In the genomic region with DNA sequence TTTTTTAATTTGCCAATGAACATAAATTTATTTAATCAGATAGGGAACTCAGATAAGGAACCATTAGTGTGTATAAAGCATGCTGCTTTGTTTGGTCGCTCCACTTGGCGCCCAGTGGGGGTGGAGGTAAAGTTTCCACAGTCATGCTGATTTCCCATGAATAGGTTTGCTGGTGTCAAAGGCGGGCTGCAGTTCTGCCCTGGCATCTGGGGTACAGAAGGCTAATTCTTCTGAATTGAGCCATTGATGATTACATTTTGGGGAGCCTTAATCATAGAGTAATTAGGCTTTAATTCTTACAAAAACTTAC, we compare ENCODE assay signal across 9 mouse cellular contexts.
A peak's percentile ranks its signal among the peaks of the same experiment; 100 is the strongest.
DNase-seq lines count a peak whose midpoint lies in the region; ATAC-seq and TF ChIP-seq lines count a peak whose summit lies in the region.
"Had no signal": no experiment of that assay in that cellular context is flagged by ENCODE, and none has a peak within 500 bp of the region (broad histone marks: within the 10 kb centered on the region; RNA-seq: fewer than 3 reads in every experiment).

No protein-coding gene starts in this region.

- DNase-seq in kidney, adult 11 months = no peak
- peak; percentile 70 for DNase-seq in embryo, embryonic 11 days
- peak; percentile 9 for DNase-seq in midbrain, postnatal 0 days (ENCODE audit: low spot score)
- DNase-seq in cerebellum, adult 9-10 months = no peak
- DNase-seq in urinary bladder, adult 18-20 months (ENCODE audit: low spot score in 2 of 2) = no peak

- peak overlapping the region; percentile 14 for H3K4me2 ChIP-seq in kidney, embryonic 16.5 days (replicated peaks; ENCODE audit: low read depth, low read length)
- H3K4me2 ChIP-seq in hindbrain, embryonic 12.5 days (replicated peaks) = peak overlapping the region; percentile 43
- H3K4me2 ChIP-seq in midbrain, postnatal 0 days (ENCODE audit: low read depth, low read length, poor library complexity, severe bottlenecking) = peak overlapping the region; percentile 43
- no peak overlapping the region for H3K4me2 ChIP-seq in intestine, embryonic 15.5 days (replicated peaks)

- H3K4me3 ChIP-seq in kidney, embryonic 16.5 days (ENCODE audit: low read length) = no peak overlapping the region
- H3K4me3 ChIP-seq in hindbrain, embryonic 12.5 days = no peak overlapping the region
- H3K4me3 ChIP-seq in midbrain, postnatal 0 days (ENCODE audit: low read depth, low read length) = peak overlapping the region; percentile 13; the same call in 1 of the 2 replicates
- no peak overlapping the region for H3K4me3 ChIP-seq in intestine, embryonic 15.5 days (replicated peaks)
- H3K4me3 ChIP-seq: left cerebral cortex, adult 2 months had no signal

- no peaks in the 10 kb centered on the region for H3K27me3 ChIP-seq in kidney, embryonic 16.5 days (ENCODE audit: insufficient read depth, low read length)
- H3K27me3 ChIP-seq in hindbrain, embryonic 12.5 days = no peaks in the 10 kb centered on the region
- no peaks in the 10 kb centered on the region for H3K27me3 ChIP-seq in midbrain, postnatal 0 days (ENCODE audit: insufficient read depth, low read length)
- H3K27me3 ChIP-seq in intestine, embryonic 15.5 days (replicated peaks) = no peaks in the 10 kb centered on the region

- ATAC-seq in kidney, embryonic 16.5 days (ENCODE audit: low FRiP score, low TSS enrichment) = no peak; the same call in 1 of the 2 replicates
- ATAC-seq in hindbrain, embryonic 12.5 days (ENCODE audit: low FRiP score) = peak; percentile 89
- no peak for ATAC-seq in midbrain, postnatal 0 days (ENCODE audit: low FRiP score)
- no peak for ATAC-seq in intestine, embryonic 15.5 days

- H3K9ac ChIP-seq in kidney, embryonic 16.5 days (replicated peaks; ENCODE audit: low read length) = no peak overlapping the region
- no peak overlapping the region for H3K9ac ChIP-seq in hindbrain, embryonic 12.5 days
- no peak overlapping the region for H3K9ac ChIP-seq in midbrain, postnatal 0 days (replicated peaks; ENCODE audit: low read length, poor library complexity, severe bottlenecking)
- H3K9ac ChIP-seq in intestine, embryonic 15.5 days = no peak overlapping the region

- no peaks in the 10 kb centered on the region for H3K9me3 ChIP-seq in kidney, embryonic 16.5 days (ENCODE audit: low read length)
- no peaks in the 10 kb centered on the region for H3K9me3 ChIP-seq in hindbrain, embryonic 12.5 days (replicated peaks)
- H3K9me3 ChIP-seq in midbrain, postnatal 0 days (ENCODE audit: low read length) = no peaks in the 10 kb centered on the region
- no peaks in the 10 kb centered on the region for H3K9me3 ChIP-seq in intestine, embryonic 15.5 days

- WGBS in kidney, embryonic 16.5 days = 15% methylated on average over 3 of the region's 3 CpGs
- WGBS in hindbrain, embryonic 12.5 days = 2% methylated on average over 3 of the region's 3 CpGs
- 8% methylated on average over 3 of the region's 3 CpGs for WGBS in midbrain, postnatal 0 days
- WGBS in intestine, embryonic 15.5 days = 39% methylated on average over 3 of the region's 3 CpGs

- no peaks in the 10 kb centered on the region for H3K4me1 ChIP-seq in kidney, embryonic 16.5 days (ENCODE audit: insufficient read depth, low read length)
- peaks cover 6% of the 10 kb centered on the region; the same call in 1 of the 2 replicates for H3K4me1 ChIP-seq in hindbrain, embryonic 12.5 days
- H3K4me1 ChIP-seq in midbrain, postnatal 0 days (ENCODE audit: insufficient read depth, low read length) = no peaks in the 10 kb centered on the region
- H3K4me1 ChIP-seq in intestine, embryonic 15.5 days (replicated peaks) = no peaks in the 10 kb centered on the region

- TF ChIP-seq CTCF in midbrain, postnatal 0 days (IDR thresholded peaks at IDR 0.05) = no peak

- H3K27ac ChIP-seq in kidney, embryonic 16.5 days (ENCODE audit: low read length) = no peak overlapping the region
- H3K27ac ChIP-seq in hindbrain, embryonic 12.5 days = no peak overlapping the region
- H3K27ac ChIP-seq in midbrain, postnatal 0 days (ENCODE audit: low read depth, low read length) = no peak overlapping the region
- H3K27ac ChIP-seq in intestine, embryonic 15.5 days = no peak overlapping the region
- H3K27ac ChIP-seq: left cerebral cortex, adult 2 months had no signal

- H3K36me3 ChIP-seq in kidney, embryonic 16.5 days (ENCODE audit: insufficient read depth, low read length) = no peaks in the 10 kb centered on the region
- no peaks in the 10 kb centered on the region for H3K36me3 ChIP-seq in hindbrain, embryonic 12.5 days
- H3K36me3 ChIP-seq in midbrain, postnatal 0 days (ENCODE audit: insufficient read depth, low read length) = no peaks in the 10 kb centered on the region
- H3K36me3 ChIP-seq in intestine, embryonic 15.5 days = no peaks in the 10 kb centered on the region

Comparison
In these comparisons a context has a peak if more than half of its experiments do, and no peak if none do; other contexts are left out.
1. DNase-seq: peak in embryo, embryonic 11 days (single experiment) and midbrain, postnatal 0 days (single experiment); none in kidney, adult 11 months (single experiment), cerebellum, adult 9-10 months (single experiment) and urinary bladder, adult 18-20 months (0 of 2).